Mouse (Mus musculus): Measurements from ENCODE around the gene Ei24. TPM values are rescaled to one million over a fixed set of nuclear protein-coding genes. Genes with fewer than 3 reads are reported as not detected.

Gene Ei24
- polyA plus RNA-seq (2015; fragmentation: Nextera tagmentation; extraction: Ambion mirVana) = 75.7 and 79.4 TPM in 2 replicates

- peak; percentile 98 for ATAC-seq (replicated peaks; ENCODE audit: extremely low read depth, insufficient read depth, low FRiP score)
- peak within 1 kb of the TSS; percentile 85 for H3K4me2 ChIP-seq (ENCODE audit: low read depth, low read length)
- WGBS = under 1% methylated on average over 59 of the region's 66 CpGs
- H3K27me3 ChIP-seq (ENCODE audit: control insufficient read depth, insufficient read depth, low read length) = no peaks in the 10 kb centered on the region
- H3K4me1 ChIP-seq (ENCODE audit: control insufficient read depth, insufficient read depth, low read length) = peaks cover 12% of the 10 kb centered on the region
- H3K27ac ChIP-seq (ENCODE audit: low read length) = peak within 1 kb of the TSS; percentile 60
- H3K9ac ChIP-seq (ENCODE audit: low read length) = peak within 1 kb of the TSS; percentile 97
- no peaks in the 10 kb centered on the region for H3K9me3 ChIP-seq (replicated peaks; ENCODE audit: control insufficient read depth, low read length)
- H3K4me3 ChIP-seq (ENCODE audit: low read length) = peak within 1 kb of the TSS; percentile 87
- H3K36me3 ChIP-seq (ENCODE audit: control insufficient read depth, insufficient read depth) = peaks cover 3% of the 10 kb centered on the region; the same call in 1 of the 2 replicates
Observed at GRCm38 (mm10) chr9:36796781-36797555, at the start of gene Ei24. TSS of gene Ei24 (minus strand) at chr9:36797393.

GRCm38 (mm10) chr9:36846346-36846745, 49.2 kb upstream of the Ei24 start:
- no peak for ATAC-seq (replicated peaks; ENCODE audit: extremely low read depth, insufficient read depth, low FRiP score)
- H3K27me3 ChIP-seq (ENCODE audit: control insufficient read depth, insufficient read depth, low read length) = no peaks in the 10 kb centered on the region
- WGBS = 38% methylated on average over 4 of the region's 4 CpGs

GRCm38 (mm10) chr9:36833914-36834313, 36.7 kb upstream of the Ei24 start:
- no peak for ATAC-seq (replicated peaks; ENCODE audit: extremely low read depth, insufficient read depth, low FRiP score)
- 43% methylated on average over 3 of the region's 3 CpGs for WGBS
- Histone ChIP-seq H3K9me3 (replicated peaks; ENCODE audit: control insufficient read depth, low read length) (no peaks in the 10 kb centered on the region), H3K4me1 (ENCODE audit: control insufficient read depth, insufficient read depth, low read length) (peaks cover 4% of the 10 kb centered on the region), H3K4me3 (ENCODE audit: low read length) (no peak overlapping the region), H3K27me3 (ENCODE audit: control insufficient read depth, insufficient read depth, low read length) (peaks cover 10% of the 10 kb centered on the region), H3K4me2 (ENCODE audit: low read depth, low read length) (peak overlapping the region; percentile 79; the same call in 1 of the 2 replicates), H3K9ac (ENCODE audit: low read length) (no peak overlapping the region), H3K27ac (ENCODE audit: low read length) (no peak overlapping the region), H3K36me3 (ENCODE audit: control insufficient read depth, insufficient read depth) (no peaks in the 10 kb centered on the region)

More at GRCm38 (mm10) chr9:36846346-36846745, 49.2 kb upstream of the Ei24 start:
- no peak overlapping the region for H3K27ac ChIP-seq (ENCODE audit: low read length)
- no peak overlapping the region for H3K9ac ChIP-seq (ENCODE audit: low read length)
- H3K4me2 ChIP-seq (ENCODE audit: low read depth, low read length) = no peak overlapping the region
- no peaks in the 10 kb centered on the region for H3K4me1 ChIP-seq (ENCODE audit: control insufficient read depth, insufficient read depth, low read length)
- no peaks in the 10 kb centered on the region for H3K9me3 ChIP-seq (replicated peaks; ENCODE audit: control insufficient read depth, low read length)
- H3K4me3 ChIP-seq (ENCODE audit: low read length) = no peak overlapping the region
- no peaks in the 10 kb centered on the region for H3K36me3 ChIP-seq (ENCODE audit: control insufficient read depth, insufficient read depth)

GRCm38 (mm10) chr9:36833043-36833881, 36.1 kb upstream of the Ei24 start:
- no peaks in the 10 kb centered on the region for H3K36me3 ChIP-seq (ENCODE audit: control insufficient read depth, insufficient read depth)
- no peak overlapping the region for H3K27ac ChIP-seq (ENCODE audit: low read length)
- 0 out of 2 replicates have a peak, but pooled peaks have one; percentile 21 for ATAC-seq (replicated peaks; ENCODE audit: extremely low read depth, insufficient read depth, low FRiP score)
- peaks cover 10% of the 10 kb centered on the region for H3K27me3 ChIP-seq (ENCODE audit: control insufficient read depth, insufficient read depth, low read length)
- peak overlapping the region; percentile 46 for H3K4me3 ChIP-seq (ENCODE audit: low read length)
- peaks cover 4% of the 10 kb centered on the region for H3K4me1 ChIP-seq (ENCODE audit: control insufficient read depth, insufficient read depth, low read length)
- peak overlapping the region; percentile 41 for H3K9ac ChIP-seq (ENCODE audit: low read length)
- H3K4me2 ChIP-seq (ENCODE audit: low read depth, low read length) = peak overlapping the region; percentile 79
- no peaks in the 10 kb centered on the region for H3K9me3 ChIP-seq (replicated peaks; ENCODE audit: control insufficient read depth, low read length)
- 3% methylated on average over 31 of the region's 31 CpGs for WGBS

- Histone ChIP-seq H3K4me3 (ENCODE audit: low read length) (peak overlapping the region; percentile 46), H3K4me2 (ENCODE audit: low read depth, low read length) (peak overlapping the region; percentile 79), H3K36me3 (ENCODE audit: control insufficient read depth, insufficient read depth) (no peaks in the 10 kb centered on the region), H3K27me3 (ENCODE audit: control insufficient read depth, insufficient read depth, low read length) (peaks cover 10% of the 10 kb centered on the region), H3K4me1 (ENCODE audit: control insufficient read depth, insufficient read depth, low read length) (peaks cover 4% of the 10 kb centered on the region), H3K9me3 (replicated peaks; ENCODE audit: control insufficient read depth, low read length) (no peaks in the 10 kb centered on the region), H3K9ac (ENCODE audit: low read length) (peak overlapping the region; percentile 41), H3K27ac (ENCODE audit: low read length) (no peak overlapping the region)
- ATAC-seq (replicated peaks; ENCODE audit: extremely low read depth, insufficient read depth, low FRiP score) = peak; percentile 88
- 1% methylated on average over 32 of the region's 32 CpGs for WGBS
Observed at GRCm38 (mm10) chr9:36832529-36832928, 35.3 kb upstream of the Ei24 start.

- Histone ChIP-seq H3K36me3 (ENCODE audit: control insufficient read depth, insufficient read depth) (no peaks in the 10 kb centered on the region), H3K4me1 (ENCODE audit: control insufficient read depth, insufficient read depth, low read length) (peaks cover 4% of the 10 kb centered on the region), H3K4me3 (ENCODE audit: low read length) (no peak overlapping the region), H3K9ac (ENCODE audit: low read length) (no peak overlapping the region), H3K27me3 (ENCODE audit: control insufficient read depth, insufficient read depth, low read length) (peaks cover 10% of the 10 kb centered on the region), H3K4me2 (ENCODE audit: low read depth, low read length) (no peak overlapping the region), H3K9me3 (replicated peaks; ENCODE audit: control insufficient read depth, low read length) (no peaks in the 10 kb centered on the region), H3K27ac (ENCODE audit: low read length) (no peak overlapping the region)
- ATAC-seq (replicated peaks; ENCODE audit: extremely low read depth, insufficient read depth, low FRiP score) = no peak
- 69% methylated on average over 6 of the region's 6 CpGs for WGBS
Observed at GRCm38 (mm10) chr9:36831401-36831800, 34.2 kb upstream of the Ei24 start.

- no peak overlapping the region for H3K4me2 ChIP-seq (ENCODE audit: low read depth, low read length)
- 0 out of 2 replicates have a peak, but pooled peaks cover 2% of the 10 kb centered on the region for H3K27me3 ChIP-seq (ENCODE audit: control insufficient read depth, insufficient read depth, low read length)
- H3K27ac ChIP-seq (ENCODE audit: low read length) = no peak overlapping the region
- H3K9ac ChIP-seq (ENCODE audit: low read length) = no peak overlapping the region
- H3K4me3 ChIP-seq (ENCODE audit: low read length) = no peak overlapping the region
- H3K4me1 ChIP-seq (ENCODE audit: control insufficient read depth, insufficient read depth, low read length) = no peaks in the 10 kb centered on the region
- no peak for ATAC-seq (replicated peaks; ENCODE audit: extremely low read depth, insufficient read depth, low FRiP score)
- H3K36me3 ChIP-seq (ENCODE audit: control insufficient read depth, insufficient read depth) = no peaks in the 10 kb centered on the region
- 54% methylated on average over 2 of the region's 2 CpGs for WGBS
- no peaks in the 10 kb centered on the region for H3K9me3 ChIP-seq (replicated peaks; ENCODE audit: control insufficient read depth, low read length)
Observed at GRCm38 (mm10) chr9:36826612-36827363, 29.6 kb upstream of the Ei24 start.

GRCm38 (mm10) chr9:36822024-36822423, 24.8 kb upstream of the Ei24 start:
- Histone ChIP-seq H3K27ac (ENCODE audit: low read length) (no peak overlapping the region), H3K9me3 (replicated peaks; ENCODE audit: control insufficient read depth, low read length) (no peaks in the 10 kb centered on the region), H3K4me1 (ENCODE audit: control insufficient read depth, insufficient read depth, low read length) (no peaks in the 10 kb centered on the region), H3K4me2 (ENCODE audit: low read depth, low read length) (no peak overlapping the region), H3K27me3 (ENCODE audit: control insufficient read depth, insufficient read depth, low read length) (no peaks in the 10 kb centered on the region), H3K36me3 (ENCODE audit: control insufficient read depth, insufficient read depth) (no peaks in the 10 kb centered on the region), H3K4me3 (ENCODE audit: low read length) (no peak overlapping the region), H3K9ac (ENCODE audit: low read length) (no peak overlapping the region)
- 36% methylated on average over 2 of the region's 2 CpGs for WGBS
- ATAC-seq (replicated peaks; ENCODE audit: extremely low read depth, insufficient read depth, low FRiP score) = no peak

Data from heart, embryonic 16.5 days (tissue).